Mouse (Mus musculus) liver, postnatal 0 days (tissue): ENCODE measurements around the gene Rala.

Source experiments
- CTCF ChIP-seq: sonication (generic); IDR thresholded peaks from 2 replicates; pipeline ENCODE4 v1.5.1; 2016; ENCODE audit warnings: antibody characterized with exemption, low read depth
- EP300 ChIP-seq: IDR thresholded peaks from 2 replicates; pipeline ENCODE4 v1.6.1; 2016; ENCODE audit warnings: antibody characterized with exemption, low read depth, mild to moderate bottlenecking

GRCm38 (mm10) chr13:17942338-17942737, 1.7 kb downstream of the Rala start:
- TF ChIP-seq CTCF (no peak), EP300 (no peak)
